Mouse (Mus musculus): ENCODE results near the gene 2010109A12Rik.

2010109A12Rik gene

DNA sequence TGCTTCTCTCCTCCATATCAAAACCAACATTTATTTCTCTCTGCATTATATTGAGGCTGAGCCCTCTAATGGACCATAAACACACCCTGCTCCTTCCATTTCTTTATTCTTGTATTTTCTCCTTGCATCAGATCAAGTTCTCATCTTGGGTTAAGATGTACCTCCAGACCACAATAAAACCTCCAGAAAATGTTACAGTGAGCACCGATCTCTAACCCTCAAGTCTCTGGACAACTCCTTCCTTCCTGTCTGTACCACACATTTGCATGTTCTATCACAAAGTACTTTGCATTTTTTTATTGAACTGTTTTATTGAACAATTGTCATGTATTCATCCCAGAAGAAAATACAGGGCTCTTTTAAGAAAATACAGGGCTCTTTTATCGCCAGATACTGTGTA lies 23.2 kb downstream of the 2010109A12Rik start:
- DNase-seq (ENCODE audit: low read depth, low spot score) = no peak

DNA sequence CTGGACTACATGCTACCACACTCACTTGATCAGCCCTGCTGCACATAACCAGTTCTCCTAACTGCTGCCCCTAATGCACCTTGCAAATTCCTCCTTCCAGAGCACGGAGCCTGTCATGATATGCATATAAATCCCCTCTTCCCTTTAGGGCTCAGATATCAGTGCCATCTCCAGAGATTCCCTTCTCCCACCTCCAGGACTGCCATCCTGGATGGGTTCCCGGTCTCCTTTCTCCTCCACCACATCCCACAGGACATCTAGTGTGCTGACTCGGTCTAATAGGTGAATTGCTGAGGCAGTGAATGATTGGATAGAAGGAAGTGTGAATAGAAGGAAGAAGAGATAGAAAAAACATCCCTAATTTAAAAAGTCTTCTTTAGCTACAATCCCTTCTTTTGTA lies 25.4 kb downstream of the 2010109A12Rik start:
- no peak for DNase-seq (ENCODE audit: low read depth, low spot score)

DNA sequence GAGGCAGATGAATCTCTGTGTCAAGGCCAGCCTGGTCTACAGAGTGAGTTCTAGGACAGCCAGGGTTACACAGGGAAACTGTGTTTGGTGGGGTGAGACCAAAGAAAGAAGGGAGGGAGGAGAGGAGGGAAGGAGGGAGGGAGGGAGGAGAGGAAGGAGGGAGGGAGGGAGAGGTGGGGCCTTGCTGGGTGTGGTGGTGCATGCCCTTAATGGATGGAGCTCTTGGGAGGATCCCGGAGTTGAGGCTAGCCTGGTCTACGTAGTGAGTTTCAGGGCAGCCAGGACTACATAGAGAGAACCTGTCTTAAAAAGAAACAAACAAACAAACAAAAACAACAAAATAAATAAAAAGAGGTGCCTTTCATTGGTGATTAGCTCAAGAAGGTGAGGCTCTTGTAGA lies 26.5 kb downstream of the 2010109A12Rik start:
- no peak for DNase-seq (ENCODE audit: low read depth, low spot score)

DNA sequence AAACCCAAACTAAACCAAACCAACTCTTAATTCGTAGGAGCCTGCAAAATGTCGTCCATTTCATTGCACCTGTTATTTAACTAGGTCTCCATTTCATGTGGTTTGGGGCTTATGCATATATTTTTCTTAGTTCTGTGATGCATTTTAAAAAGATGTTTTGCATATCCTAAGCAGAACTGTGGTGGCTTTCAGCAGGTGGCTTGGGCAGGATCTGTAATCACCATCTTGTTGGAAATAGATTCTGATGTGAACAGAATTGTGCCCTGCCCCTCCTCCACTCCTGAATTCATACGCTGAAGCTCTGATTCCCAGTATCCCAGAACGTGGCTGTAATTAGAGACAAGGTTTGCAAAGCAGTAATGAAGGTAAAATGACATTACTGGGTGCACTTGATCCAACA lies 27.8 kb downstream of the 2010109A12Rik start:
- no peak for DNase-seq (ENCODE audit: low read depth, low spot score)

DNA sequence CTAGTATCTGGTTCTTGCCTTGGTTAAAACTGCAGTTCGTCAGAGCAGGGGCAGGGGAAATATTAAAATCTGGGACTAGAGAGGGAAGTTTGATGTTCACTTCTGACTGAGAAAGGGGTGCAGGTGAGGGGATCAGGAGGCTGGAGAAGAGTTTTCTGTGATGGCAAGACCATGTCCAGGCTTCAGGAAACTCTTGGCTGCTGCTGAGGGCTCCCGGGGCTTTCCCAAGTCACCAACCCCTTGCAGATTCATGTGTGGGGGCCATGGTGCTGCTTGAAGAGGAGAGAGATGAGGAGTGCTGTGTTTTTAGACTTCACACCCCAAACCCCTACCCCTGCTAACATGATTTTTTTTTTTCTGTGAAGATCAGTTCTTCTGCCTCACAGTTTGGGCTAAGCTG lies 28.3 kb downstream of the 2010109A12Rik start:
- DNase-seq (ENCODE audit: low read depth, low spot score) = no peak

DNA sequence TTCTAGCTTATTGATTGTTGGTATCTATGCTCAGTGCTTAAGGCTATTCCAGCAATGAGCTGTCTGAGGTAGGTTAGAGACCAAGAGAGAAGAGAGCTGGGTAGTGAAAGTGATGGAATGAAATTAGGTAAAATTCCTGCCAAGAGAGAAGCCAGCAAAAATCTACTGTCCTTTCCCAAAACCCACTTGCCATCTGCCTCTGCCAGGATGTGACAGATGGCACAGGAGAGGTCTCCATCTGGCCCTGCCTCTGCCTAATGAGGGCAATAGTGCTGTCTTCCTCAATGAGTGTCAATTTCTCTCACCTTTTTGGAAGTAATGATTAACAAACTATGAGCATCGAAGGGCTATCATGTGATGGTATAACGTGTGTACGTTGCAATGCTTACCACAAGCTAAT lies 29.6 kb downstream of the 2010109A12Rik start:
- no peak for DNase-seq (ENCODE audit: low read depth, low spot score)

DNA sequence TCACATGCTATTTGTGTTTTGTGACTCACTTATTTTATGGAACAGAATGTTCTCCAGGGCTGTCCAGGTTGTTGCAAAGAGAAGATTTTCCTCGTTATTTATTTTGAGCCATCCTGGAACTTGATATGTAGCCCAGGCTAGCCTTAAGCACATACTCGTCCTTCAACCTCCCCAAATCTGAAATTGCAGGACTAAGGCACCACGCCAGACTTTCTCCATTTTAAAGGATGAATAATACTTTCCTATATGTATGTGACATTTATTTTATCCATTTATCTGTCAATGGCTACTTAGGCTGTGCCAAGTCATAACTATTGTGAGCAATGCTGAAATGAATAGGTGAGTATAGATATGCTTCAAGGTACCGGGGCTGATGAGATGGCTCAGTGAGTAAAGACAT lies 30.2 kb downstream of the 2010109A12Rik start:
- DNase-seq (ENCODE audit: low read depth, low spot score) = no peak

DNA sequence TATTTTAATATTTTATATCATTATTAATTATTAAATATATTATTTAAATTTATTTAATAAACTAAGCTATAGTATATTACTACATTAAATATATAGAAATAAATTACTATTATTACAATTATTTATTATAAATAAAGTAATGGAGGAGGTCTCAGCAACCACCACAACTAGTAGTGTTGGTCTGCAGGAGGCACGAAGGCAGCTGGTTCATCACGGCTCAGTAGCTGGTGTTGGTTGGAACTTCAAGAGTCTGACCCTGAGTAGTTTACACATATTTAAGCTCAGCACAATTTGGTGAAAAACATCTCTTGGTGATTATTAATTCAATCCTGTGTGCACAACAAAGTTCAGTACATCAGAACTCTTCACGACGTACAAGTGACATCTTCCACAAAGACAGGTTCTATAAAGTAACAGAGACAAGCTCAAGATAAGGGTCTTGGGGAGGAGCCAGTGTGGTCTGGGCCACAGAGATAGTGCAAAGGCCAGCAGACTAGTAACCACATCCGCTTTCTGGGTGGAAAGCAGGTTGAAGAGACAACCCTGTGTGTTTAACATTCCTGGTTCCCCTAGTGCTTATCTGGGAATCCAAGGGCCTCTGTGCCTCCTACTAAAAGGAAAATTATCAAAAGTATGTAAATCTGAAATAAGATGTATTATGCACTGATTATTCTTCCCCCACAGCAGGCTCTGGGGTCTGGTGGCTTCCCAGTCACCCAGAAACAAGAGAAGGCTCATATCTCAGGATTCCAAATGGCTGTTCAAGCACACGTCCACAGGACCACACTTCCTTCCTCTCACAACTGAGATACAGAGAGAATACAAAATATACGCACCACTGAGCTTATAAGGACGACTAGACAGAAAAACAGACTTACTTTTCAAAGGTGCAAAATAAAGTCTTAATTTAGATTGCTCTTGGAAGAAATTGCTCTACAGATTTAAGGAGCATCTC lies 33.5 kb downstream of the 2010109A12Rik start:
- DNase-seq (ENCODE audit: low read depth, low spot score) = no peak

DNA sequence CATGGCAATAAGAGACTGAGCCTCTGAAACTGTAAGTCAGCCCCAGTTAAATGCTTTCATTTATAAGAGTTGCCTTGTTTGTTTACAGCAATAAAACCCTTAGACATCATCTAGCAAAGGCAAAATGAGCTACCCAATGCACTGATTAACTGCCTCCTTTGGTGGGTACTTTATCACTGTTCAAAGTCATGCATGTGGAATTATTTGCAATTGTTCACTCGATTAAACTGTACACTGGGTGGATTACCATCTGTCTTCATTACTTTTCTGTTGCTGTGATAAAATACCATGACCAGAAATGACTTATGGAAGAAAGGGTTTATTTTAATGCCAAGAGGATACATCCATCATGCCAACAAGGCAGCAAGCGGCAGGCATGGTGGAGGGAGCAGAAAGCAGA lies 39.0 kb downstream of the 2010109A12Rik start:
- no peak for DNase-seq (ENCODE audit: low read depth, low spot score)

DNA sequence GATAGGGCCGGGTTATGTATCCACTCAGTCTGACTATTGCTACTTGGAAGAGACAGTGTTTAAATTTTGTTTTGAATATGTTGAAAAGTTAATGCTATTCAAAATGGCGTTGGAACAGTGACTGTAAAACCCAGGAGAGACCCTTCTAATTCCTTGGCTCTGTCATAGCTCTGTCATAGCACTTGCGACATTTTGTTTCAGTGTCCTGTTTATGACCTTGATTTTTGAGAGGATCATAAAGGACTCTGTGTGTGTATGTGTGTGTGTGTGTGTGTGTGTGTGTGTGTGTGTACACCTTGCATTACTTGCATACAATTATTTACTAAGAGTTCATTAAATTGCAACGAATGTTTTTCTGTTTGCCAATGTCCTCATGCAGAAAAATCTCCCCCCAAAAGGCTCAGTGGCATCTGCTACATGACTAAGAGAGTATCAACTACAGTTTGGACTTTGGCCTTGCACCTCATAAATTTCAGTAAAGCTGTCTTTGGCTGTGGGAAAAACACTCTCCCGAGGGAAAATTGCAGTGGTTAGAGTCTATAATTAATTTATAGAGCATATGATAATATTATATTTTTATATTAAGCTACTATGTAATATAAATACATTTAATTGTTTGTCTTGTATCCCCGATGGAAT lies 43.7 kb downstream of the 2010109A12Rik start:
- no peak for DNase-seq (ENCODE audit: low read depth, low spot score)

DNA sequence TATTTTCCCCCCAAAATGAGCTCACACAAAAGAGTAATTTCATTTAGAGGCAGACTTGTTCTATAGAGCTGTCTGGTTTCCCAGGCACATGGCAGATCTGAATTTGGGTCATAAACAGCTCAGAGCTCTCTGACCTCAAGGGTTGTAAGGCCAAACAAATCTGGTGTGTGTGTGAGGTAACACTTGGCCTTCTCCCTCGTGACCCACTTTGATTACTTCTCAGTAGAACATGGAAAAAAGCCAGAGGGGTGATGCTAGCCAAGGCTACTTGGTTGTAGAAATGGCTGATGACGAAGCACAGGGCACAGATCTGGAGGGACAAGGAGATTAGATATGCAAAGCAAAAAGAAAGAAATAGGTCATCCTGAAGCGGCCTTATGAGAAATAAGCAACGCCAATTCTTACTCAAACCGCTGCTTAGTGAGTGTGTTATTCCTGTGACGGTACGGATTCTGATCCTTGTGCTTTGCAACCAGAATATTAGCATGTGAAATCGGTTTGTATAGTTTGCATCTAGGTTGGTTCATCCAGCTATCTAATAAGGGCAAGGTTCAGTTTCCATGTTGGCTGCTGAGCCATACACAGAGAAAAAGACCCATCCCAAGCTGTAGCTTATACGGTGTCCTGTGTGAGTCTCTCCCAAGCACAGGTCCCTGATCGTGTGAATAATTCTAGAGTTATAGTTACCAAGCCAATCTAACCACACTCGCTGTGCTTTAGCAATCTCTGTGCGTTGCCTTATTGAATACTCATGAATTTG lies 44.9 kb downstream of the 2010109A12Rik start:
- DNase-seq (ENCODE audit: low read depth, low spot score) = no peak

DNA sequence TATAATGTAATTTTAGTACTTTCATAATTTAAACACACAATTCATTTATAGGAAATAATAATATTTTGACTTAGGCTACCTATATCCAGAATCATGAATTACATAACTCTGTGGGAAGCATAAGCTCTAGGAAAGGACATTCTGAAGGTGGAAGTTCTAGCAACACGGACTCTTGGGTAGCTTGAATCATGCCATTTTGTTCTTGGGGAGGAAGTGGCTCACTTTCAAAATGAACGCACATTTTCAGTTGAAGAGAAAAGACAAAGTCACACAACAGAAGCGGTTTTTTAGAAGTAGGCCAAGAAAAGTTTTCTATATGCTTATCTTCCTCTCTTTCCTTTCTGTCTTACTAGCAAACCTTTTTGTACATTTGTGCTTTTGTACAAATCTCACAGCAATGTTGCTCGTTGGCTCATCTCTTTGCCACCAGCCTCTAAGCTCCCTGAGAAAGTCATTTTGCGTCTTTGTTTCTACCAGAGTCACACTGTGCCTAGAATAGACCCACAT lies 49.5 kb downstream of the 2010109A12Rik start:
- DNase-seq (ENCODE audit: low read depth, low spot score) = no peak

DNA sequence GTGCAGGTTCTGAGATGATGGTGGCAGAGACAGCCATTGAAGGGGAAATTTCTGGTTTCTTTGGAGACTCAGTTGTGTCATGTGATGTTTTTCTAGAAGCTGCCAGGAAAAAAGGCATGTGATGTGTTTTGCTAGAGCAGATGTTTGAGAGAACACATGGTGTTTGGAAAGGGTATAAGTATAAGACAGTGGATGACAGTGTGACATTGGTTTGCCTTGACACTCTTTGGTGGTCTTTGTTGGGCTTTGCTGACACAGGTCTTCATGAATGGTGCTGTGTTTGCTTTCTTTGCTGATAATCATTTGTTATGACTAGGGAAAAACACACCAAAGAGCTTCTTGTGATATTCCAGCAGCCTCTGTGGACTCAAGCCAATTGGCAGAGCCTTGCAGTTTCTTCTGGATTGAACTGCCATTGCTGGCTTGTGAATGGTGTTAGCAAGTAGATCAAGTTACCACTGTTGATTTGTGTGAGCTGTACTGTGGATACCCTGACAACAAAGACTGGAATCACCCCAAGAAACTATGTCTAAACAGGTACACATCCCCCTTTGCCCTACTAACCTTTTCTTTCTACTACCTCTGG lies 50.6 kb downstream of the 2010109A12Rik start:
- DNase-seq (ENCODE audit: low read depth, low spot score) = no peak

DNA sequence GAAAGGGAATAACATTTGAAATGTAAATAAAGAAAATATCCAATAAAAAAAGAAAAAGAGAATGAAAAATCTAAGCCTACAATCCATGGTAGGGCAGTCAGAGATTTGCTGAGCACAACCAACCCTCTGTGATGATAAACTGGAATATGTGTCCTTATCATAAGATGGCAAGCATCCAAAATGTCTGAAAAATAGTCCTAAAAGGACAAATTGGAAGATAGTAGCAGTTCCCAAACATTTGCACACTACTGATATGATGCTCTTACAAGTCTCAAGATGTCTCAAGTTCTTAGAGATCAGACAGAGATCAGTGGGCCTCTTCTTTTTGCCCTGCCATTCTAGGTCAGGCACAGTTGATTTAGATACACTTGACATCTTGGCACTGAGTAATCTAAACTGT lies 53.0 kb downstream of the 2010109A12Rik start:
- no peak for DNase-seq (ENCODE audit: low read depth, low spot score)

DNA sequence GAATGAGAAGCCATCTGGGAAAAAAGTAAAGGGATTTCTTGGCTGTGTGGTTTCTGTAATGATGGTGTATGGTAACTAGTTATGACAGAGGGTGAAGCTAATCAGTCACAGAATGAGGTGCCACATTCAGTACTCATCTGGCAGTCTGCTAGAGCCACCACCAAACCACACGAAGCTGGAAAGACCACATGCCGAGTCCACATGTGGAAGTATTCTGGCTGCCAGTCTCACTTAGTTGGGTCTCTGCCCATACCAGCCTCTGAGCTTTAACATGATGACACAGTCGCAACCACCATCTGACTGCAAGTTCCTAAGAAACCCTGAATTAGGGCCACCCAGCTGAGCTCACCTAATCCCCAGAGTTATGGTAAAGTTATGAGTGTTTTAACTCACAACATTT lies 54.7 kb downstream of the 2010109A12Rik start:
- DNase-seq (ENCODE audit: low read depth, low spot score) = no peak

DNA sequence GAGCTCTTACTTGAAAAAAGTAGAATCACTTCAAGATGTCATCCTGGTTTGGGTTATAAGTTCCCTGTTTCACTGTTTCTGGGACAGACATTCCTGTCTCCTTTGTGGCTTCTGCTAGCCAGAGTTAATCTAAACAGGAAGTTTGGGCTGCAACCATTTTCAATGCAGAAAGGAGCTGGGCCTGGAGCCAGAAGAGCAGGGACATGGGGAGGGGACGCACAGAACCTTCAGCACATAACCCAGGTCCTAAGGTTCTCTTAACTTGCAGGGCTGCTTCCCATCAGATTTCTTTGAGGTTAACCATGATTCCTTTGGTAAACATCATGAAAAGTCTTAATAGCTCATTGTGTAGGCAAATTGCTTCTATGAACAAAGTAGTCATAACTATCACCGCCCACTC lies 56.4 kb downstream of the 2010109A12Rik start:
- no peak for DNase-seq (ENCODE audit: low read depth, low spot score)
